Mouse (Mus musculus): ENCODE measurements around the gene Speer4b.

- TF ChIP-seq POLR2A (IDR thresholded peaks at IDR 0.05; ENCODE audit: insufficient read depth, low read depth, low read length), result no peak
- no peak for TF ChIP-seq CTCF (IDR thresholded peaks at IDR 0.05)
- no peak for TF ChIP-seq EP300 (IDR thresholded peaks at IDR 0.05; ENCODE audit: insufficient read depth, low read depth, low read length)
Observed at GRCm38 (mm10) chr5:27486138-27486537, 15.1 kb downstream of the Speer4b start.

Measured in heart, adult 2 months (tissue).